Mouse (Mus musculus): ENCODE measurements around the gene Gm45717. TPM values are rescaled to one million over a fixed set of nuclear protein-coding genes. Genes with fewer than 3 reads are reported as not detected.

Gene Gm45717
- not detected for polyA plus RNA-seq (2017; shearing (Covaris generic))

GRCm38 (mm10) chr7:140955758-140956555 lies at the start of gene Gm45717, which contains the start of gene Ifitm2:
Gene Gm45717 (minus strand): TSS chr7:140955937.
Gene Ifitm2 (minus strand): TSS chr7:140955987.

GRCm38 (mm10) chr7:140966921-140967320 lies 11.2 kb upstream of the Gm45717 start, which contains the start of gene Ifitm1:
Gene Ifitm1 (plus strand): TSS chr7:140967221.

GRCm38 (mm10) chr7:140949824-140950530 lies 5.8 kb downstream of the Gm45717 start, which contains the start of gene Ifitm5:
Gene Ifitm5 (minus strand): TSS chr7:140950291.

GRCm38 (mm10) chr7:140941222-140942051 lies 14.3 kb downstream of the Gm45717 start, which contains the start of gene Pgghg:
Gene Pgghg (plus strand): TSS chr7:140941391.

GRCm38 (mm10) chr7:140920418-140921029 lies 35.2 kb downstream of the Gm45717 start, which contains the start of gene Nlrp6:
Gene Nlrp6 (plus strand): TSS chr7:140920902.

GRCm38 (mm10) chr7:140900220-140900619 lies 55.5 kb downstream of the Gm45717 start, which contains the start of gene Cox8b:
Gene Cox8b (minus strand): TSS chr7:140900446.

Other genes starting within 250 kb of the Gm45717 start
- gene Cyp2e1, start 192.2 kb downstream of the Gm45717 start, polyA plus RNA-seq (2017; shearing (Covaris generic)), result 0.31 TPM
- gene Syce1, start 168.1 kb downstream of the Gm45717 start, polyA plus RNA-seq (2017; shearing (Covaris generic)), result not detected
- 0.71 TPM for gene Zfp941, start 133.8 kb downstream of the Gm45717 start, polyA plus RNA-seq (2017; shearing (Covaris generic))
- gene Urah, start 120.9 kb downstream of the Gm45717 start, polyA plus RNA-seq (2017; shearing (Covaris generic)), result not detected
- not detected for gene Scgb1c1, start 110.4 kb downstream of the Gm45717 start, polyA plus RNA-seq (2017; shearing (Covaris generic))
- gene Odf3, start 108.1 kb downstream of the Gm45717 start, polyA plus RNA-seq (2017; shearing (Covaris generic)), result not detected
- gene Gm45785, start 99.6 kb downstream of the Gm45717 start, polyA plus RNA-seq (2017; shearing (Covaris generic)), result not detected
- 88.6 TPM for gene Ric8a, start 99.0 kb downstream of the Gm45717 start, polyA plus RNA-seq (2017; shearing (Covaris generic))
- gene Bet1l, start 98.4 kb downstream of the Gm45717 start, polyA plus RNA-seq (2017; shearing (Covaris generic)), result 42.5 TPM
- 134 TPM for gene Psmd13, start 74.0 kb downstream of the Gm45717 start, polyA plus RNA-seq (2017; shearing (Covaris generic))
- 5.5 TPM for gene Sirt3, start 73.6 kb downstream of the Gm45717 start, polyA plus RNA-seq (2017; shearing (Covaris generic))
- not detected for gene Cox8b, start 55.5 kb downstream of the Gm45717 start, polyA plus RNA-seq (2017; shearing (Covaris generic))
- not detected for gene Nlrp6, start 35.0 kb downstream of the Gm45717 start, polyA plus RNA-seq (2017; shearing (Covaris generic))
- 10.8 TPM for gene Pgghg, start 14.5 kb downstream of the Gm45717 start, polyA plus RNA-seq (2017; shearing (Covaris generic))
- gene Ifitm5, start 5.6 kb downstream of the Gm45717 start, polyA plus RNA-seq (2017; shearing (Covaris generic)), result not detected
- gene Ifitm2, start 50 bp upstream of the Gm45717 start, polyA plus RNA-seq (2017; shearing (Covaris generic)), result 10.5 TPM
- gene Ifitm1, start 11.3 kb upstream of the Gm45717 start, polyA plus RNA-seq (2017; shearing (Covaris generic)), result 2.8 TPM
- gene Ifitm3, start 54.8 kb upstream of the Gm45717 start, polyA plus RNA-seq (2017; shearing (Covaris generic)), result 8.0 TPM
- gene Ifitm6, start 62.0 kb upstream of the Gm45717 start, polyA plus RNA-seq (2017; shearing (Covaris generic)), result not detected
- gene Gm17387, start 73.2 kb upstream of the Gm45717 start, polyA plus RNA-seq (2017; shearing (Covaris generic)), result not detected
- gene B4galnt4, start 105.2 kb upstream of the Gm45717 start, polyA plus RNA-seq (2017; shearing (Covaris generic)), result 25.8 TPM
- 147 TPM for gene Pkp3, start 122.3 kb upstream of the Gm45717 start, polyA plus RNA-seq (2017; shearing (Covaris generic))
- gene Sigirr, start 144.6 kb upstream of the Gm45717 start, polyA plus RNA-seq (2017; shearing (Covaris generic)), result 71.4 TPM
- gene Ano9, start 161.9 kb upstream of the Gm45717 start, polyA plus RNA-seq (2017; shearing (Covaris generic)), result not detected
- 6.9 TPM for gene Ptdss2, start 166.4 kb upstream of the Gm45717 start, polyA plus RNA-seq (2017; shearing (Covaris generic))
- 79.7 TPM for gene Rnh1, start 216.9 kb upstream of the Gm45717 start, polyA plus RNA-seq (2017; shearing (Covaris generic))
- gene Hras, start 238.1 kb upstream of the Gm45717 start, polyA plus RNA-seq (2017; shearing (Covaris generic)), result 22.4 TPM
- gene Lrrc56, start 238.2 kb upstream of the Gm45717 start, polyA plus RNA-seq (2017; shearing (Covaris generic)), result 1.9 TPM